Mouse (Mus musculus) intestine, postnatal 0 days (tissue): Measurements from ENCODE around the gene Car2. TPM values are rescaled to one million over a fixed set of nuclear protein-coding genes. Genes with fewer than 3 reads are reported as not detected.
A peak's percentile ranks its signal among the peaks of the same experiment; 100 is the strongest.

ENCODE experiments used
- ATAC-seq: fragments of 200-750 bp; cut with Nextera tagmentation; 2 replicates; pipeline ENCODE4 v1.8.0; 2017; ENCODE audit warnings: mild to moderate bottlenecking, moderate TSS enrichment, moderate library complexity
- H3K27ac ChIP-seq: fragments of 300-500 bp; sonication (generic); 2 replicates; pipeline ENCODE4 v1.5.1; 2014; ENCODE audit warnings: mild to moderate bottlenecking, low read depth, low read length, moderate library complexity
- H3K27me3 ChIP-seq: fragments of 300-500 bp; sonication (generic); replicated peaks from 2 replicates; pipeline ENCODE4 v1.6.1; 2014; ENCODE audit warnings: low read length, mixed read lengths; ENCODE audit not compliant: control insufficient read depth, insufficient read depth
- H3K36me3 ChIP-seq: fragments of 300-500 bp; sonication (generic); 2 replicates; pipeline ENCODE4 v1.6.1; 2014; ENCODE audit warnings: mild to moderate bottlenecking, moderate library complexity; ENCODE audit not compliant: control insufficient read depth, insufficient read depth
- H3K4me1 ChIP-seq: fragments of 300-500 bp; sonication (generic); replicated peaks from 2 replicates; pipeline ENCODE4 v1.6.1; 2014; ENCODE audit warnings: antibody characterized with exemption, low read length, mixed read lengths; ENCODE audit not compliant: control insufficient read depth, insufficient read depth
- H3K4me2 ChIP-seq: fragments of 300-500 bp; sonication (generic); replicated peaks from 2 replicates; pipeline ENCODE4 v1.6.1; 2014; ENCODE audit warnings: low read depth, mild to moderate bottlenecking, moderate library complexity
- H3K4me3 ChIP-seq: fragments of 300-500 bp; sonication (generic); 2 replicates; pipeline ENCODE4 v1.5.1; 2014; ENCODE audit warnings: low read depth, low read length
- H3K9ac ChIP-seq: fragments of 300-500 bp; sonication (generic); 2 replicates; pipeline ENCODE4 v1.6.1; 2014; ENCODE audit warnings: mild to moderate bottlenecking, low read depth, low read length
- H3K9me3 ChIP-seq: fragments of 300-500 bp; sonication (generic); 2 replicates; pipeline ENCODE4 v1.6.1; 2016; ENCODE audit warnings: mixed run types; ENCODE audit not compliant: control insufficient read depth
- CTCF ChIP-seq: sonication (generic); IDR thresholded peaks from 2 replicates; pipeline ENCODE4 v1.5.1; 2016; ENCODE audit warnings: low read depth, mild to moderate bottlenecking, control low read depth, antibody characterized with exemption, moderate library complexity
- WGBS: fragments of 180-500 bp; shearing (Covaris S2); extraction: QIAGEN DNeasy Blood & Tissue Kit; methylation state at CpG from one replicate; pipeline ENCODE4 v1.1.7; 2014; 5-methylcytosine and 5-hydroxymethylcytosine counted together
- polyA plus RNA-seq: library from polyadenylated mRNA; unstranded; fragments of >200 nt; fragmentation: Nextera tagmentation; extraction: Ambion mirVana; gene quantifications from 2 replicates; pipeline ENCODE4 v1.2.1, GENCODE M21; 2015

Gene Car2
- polyA plus RNA-seq, result 28.4 and 39.5 TPM in 2 replicates

GRCm38 (mm10) chr3:14886102-14887098 is at the start of gene Car2:
Gene Car2 (plus strand): TSS chr3:14886273.
- WGBS, result under 1% methylated on average over 92 of the region's 95 CpGs
- Histone ChIP-seq H3K9me3 (no peaks in the 10 kb centered on the region), H3K4me1 (no peaks in the 10 kb centered on the region), H3K27me3 (peaks cover 15% of the 10 kb centered on the region), H3K4me3 (peak within 1 kb of the TSS; percentile 74), H3K4me2 (peak within 1 kb of the TSS; percentile 98), H3K9ac (peak within 1 kb of the TSS; percentile 53), H3K36me3 (no peaks in the 10 kb centered on the region), H3K27ac (no peak within 1 kb of the TSS)
- peak; percentile 72 for TF ChIP-seq CTCF
- ATAC-seq, result peak; percentile 82

- Histone ChIP-seq H3K27ac (no peak overlapping the region), H3K36me3 (no peaks in the 10 kb centered on the region), H3K27me3 (no peaks in the 10 kb centered on the region), H3K9me3 (no peaks in the 10 kb centered on the region), H3K4me1 (no peaks in the 10 kb centered on the region), H3K4me2 (no peak overlapping the region), H3K9ac (no peak overlapping the region), H3K4me3 (no peak overlapping the region)
- 97% methylated on average over 1 of the region's 1 CpGs for WGBS
- TF ChIP-seq CTCF, result no peak
- no peak for ATAC-seq
These were observed 47.1 kb upstream of the Car2 start for GRCm38 (mm10) chr3:14838936-14839335.

- 71% methylated on average over 3 of the region's 3 CpGs for WGBS
- H3K27me3 ChIP-seq, result no peaks in the 10 kb centered on the region
- no peak overlapping the region for H3K4me3 ChIP-seq
- no peak overlapping the region for H3K4me2 ChIP-seq
- no peaks in the 10 kb centered on the region for H3K9me3 ChIP-seq
- H3K36me3 ChIP-seq, result no peaks in the 10 kb centered on the region
- no peaks in the 10 kb centered on the region for H3K4me1 ChIP-seq
- no peak overlapping the region for H3K9ac ChIP-seq
- no peak for TF ChIP-seq CTCF
- ATAC-seq, result no peak
- no peak overlapping the region for H3K27ac ChIP-seq
These were observed 46.5 kb upstream of the Car2 start for GRCm38 (mm10) chr3:14839466-14840118.

GRCm38 (mm10) chr3:14848587-14849254 is 37.4 kb upstream of the Car2 start:
- Histone ChIP-seq H3K27me3 (no peaks in the 10 kb centered on the region), H3K4me1 (no peaks in the 10 kb centered on the region), H3K4me3 (no peak overlapping the region), H3K27ac (no peak overlapping the region), H3K9ac (no peak overlapping the region), H3K36me3 (no peaks in the 10 kb centered on the region), H3K4me2 (no peak overlapping the region), H3K9me3 (no peaks in the 10 kb centered on the region)
- TF ChIP-seq CTCF, result no peak
- 82% methylated on average over 2 of the region's 2 CpGs for WGBS
- ATAC-seq, result no peak

- H3K36me3 ChIP-seq, result no peaks in the 10 kb centered on the region
- H3K4me3 ChIP-seq, result no peak overlapping the region
- H3K9me3 ChIP-seq, result no peaks in the 10 kb centered on the region
- no peak overlapping the region for H3K9ac ChIP-seq
- WGBS, result 55% methylated on average over 5 of the region's 5 CpGs
- H3K4me1 ChIP-seq, result no peaks in the 10 kb centered on the region
- no peak for TF ChIP-seq CTCF
- H3K27me3 ChIP-seq, result no peaks in the 10 kb centered on the region
- H3K27ac ChIP-seq, result no peak overlapping the region
- no peak overlapping the region for H3K4me2 ChIP-seq
- ATAC-seq, result no peak
These were observed 32.1 kb upstream of the Car2 start for GRCm38 (mm10) chr3:14853966-14854365.

- H3K4me1 ChIP-seq, result no peaks in the 10 kb centered on the region
- H3K4me2 ChIP-seq, result no peak overlapping the region
- no peak overlapping the region for H3K4me3 ChIP-seq
- 47% methylated on average over 1 of the region's 1 CpGs for WGBS
- no peak for ATAC-seq
- no peak overlapping the region for H3K27ac ChIP-seq
- H3K36me3 ChIP-seq, result no peaks in the 10 kb centered on the region
- H3K9ac ChIP-seq, result no peak overlapping the region
- no peaks in the 10 kb centered on the region for H3K9me3 ChIP-seq
- H3K27me3 ChIP-seq, result no peaks in the 10 kb centered on the region
- TF ChIP-seq CTCF, result no peak
These were observed 31.6 kb upstream of the Car2 start for GRCm38 (mm10) chr3:14854446-14854845.
